Mouse (Mus musculus): Measurements from ENCODE around the gene Dctn2. TPM values are rescaled to one million over a fixed set of nuclear protein-coding genes. Genes with fewer than 3 reads are reported as not detected.
A peak's percentile ranks its signal among the peaks of the same experiment; 100 is the strongest.

Gene Dctn2
- total RNA-seq (2021): 100 to 1,000 TPM; 254 to 259 TPM
- long read RNA-seq, experiment 1, transcript Dctn2-201 (14 exons, 1,784 nt): major isoform, 8 of 170 reads
- long read RNA-seq, experiment 1, partial matches to known transcripts: 7 of 170 reads
- long read RNA-seq, experiment 1, other reads (novel, unspliced or antisense): 155 of 170 reads
- long read RNA-seq, experiment 2, transcript Dctn2-201 (14 exons, 1,784 nt): major isoform, 9 of 175 reads
- long read RNA-seq, experiment 2, partial matches to known transcripts: 10 of 175 reads
- long read RNA-seq, experiment 2, other reads (novel, unspliced or antisense): 156 of 175 reads

DNA sequence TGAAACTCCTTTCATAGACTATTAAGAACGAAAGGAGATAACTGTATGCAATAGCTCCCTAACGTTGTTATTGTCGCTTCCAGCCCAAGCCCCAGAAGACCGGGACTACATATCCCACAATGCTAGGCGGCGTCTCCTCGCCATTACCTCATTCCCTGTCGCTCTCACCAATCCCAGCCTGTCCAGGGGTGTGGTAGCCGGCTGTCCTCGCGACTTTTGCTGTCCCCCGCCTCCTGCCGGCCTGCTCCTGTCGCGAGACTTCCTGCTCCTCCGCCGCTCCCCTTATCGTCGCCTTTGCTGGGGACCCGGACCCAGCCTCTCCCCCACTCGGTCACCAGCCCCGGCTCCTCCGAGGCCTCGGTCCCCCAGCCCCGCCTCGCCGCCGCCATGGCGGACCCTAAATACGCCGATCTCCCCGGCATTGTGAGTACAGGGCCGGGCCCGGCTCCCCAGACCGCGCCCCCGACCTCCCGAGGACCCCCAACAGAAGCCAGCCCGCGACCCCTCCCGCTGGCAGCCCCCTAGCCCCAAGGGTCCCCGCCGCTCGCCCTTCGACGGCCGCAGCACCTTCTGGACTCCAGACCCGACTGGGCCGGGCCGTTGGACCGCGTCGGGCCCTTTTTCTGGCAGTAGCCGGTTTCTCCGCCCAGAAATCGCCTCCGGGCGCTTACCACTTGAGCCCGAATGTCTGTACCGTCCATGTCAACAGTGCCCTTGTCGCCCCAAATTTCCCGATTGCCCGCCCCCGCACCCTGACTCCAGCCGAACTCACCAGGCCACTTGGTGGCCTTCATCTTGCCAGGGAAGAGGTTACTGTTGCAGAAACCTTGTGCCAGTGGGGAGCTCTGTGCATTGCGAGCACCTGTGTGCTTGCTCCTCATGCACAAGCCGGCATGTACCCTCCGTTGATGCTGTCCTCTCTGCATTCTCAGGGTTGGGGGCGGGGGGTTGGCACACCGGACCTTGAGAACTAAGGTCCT, at the start of gene Dctn2:
TSS of gene Dctn2 (plus strand) at position 257 of the 980 bp plus-strand sequence.
- H3K27ac ChIP-seq: peak within 1 kb of the TSS; percentile 97
- DNase-seq (ENCODE audit: extremely low spot score in 1 of 2, low spot score in 2 of 2): peak; percentile 91 to 92
- H3K4me3 ChIP-seq: peak within 1 kb of the TSS; percentile 64
- no peak for TF ChIP-seq CTCF (IDR thresholded peaks at IDR 0.05)
- intact Hi-C loops (cut with DNase I): loop anchor here (1.0 kb wide), 1 partner anchor 22 kb away; no protein-coding TSS in a partner anchor

DNA sequence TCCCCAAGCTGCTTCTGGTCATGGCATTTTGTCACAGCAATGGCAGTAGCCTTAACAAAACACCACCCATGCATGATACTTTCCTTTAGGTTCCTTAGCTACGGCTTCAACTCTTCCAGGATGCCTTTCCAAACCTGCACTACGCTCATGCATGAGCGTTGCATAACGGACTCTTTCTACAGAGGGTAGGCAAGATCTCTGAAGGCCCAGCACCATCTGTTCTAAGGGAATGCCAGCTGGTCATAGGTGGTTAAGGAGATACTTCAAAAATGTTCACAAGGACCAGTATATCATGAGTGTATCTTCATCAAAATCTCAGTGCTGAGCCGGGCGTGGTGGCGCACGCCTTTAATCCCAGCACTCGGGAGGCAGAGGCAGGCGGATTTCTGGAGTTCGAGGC, 49.7 kb upstream of the Dctn2 start:
- H3K27ac ChIP-seq: peak overlapping the region; percentile 64; the same call in 1 of the 2 replicates
- intact Hi-C loops (cut with DNase I): no loop called here
- TF ChIP-seq CTCF (IDR thresholded peaks at IDR 0.05): no peak
- no peak overlapping the region for H3K4me3 ChIP-seq
- DNase-seq (ENCODE audit: extremely low spot score in 1 of 2, low spot score in 2 of 2): peak in 1 of 2 experiments; percentile 57

DNA sequence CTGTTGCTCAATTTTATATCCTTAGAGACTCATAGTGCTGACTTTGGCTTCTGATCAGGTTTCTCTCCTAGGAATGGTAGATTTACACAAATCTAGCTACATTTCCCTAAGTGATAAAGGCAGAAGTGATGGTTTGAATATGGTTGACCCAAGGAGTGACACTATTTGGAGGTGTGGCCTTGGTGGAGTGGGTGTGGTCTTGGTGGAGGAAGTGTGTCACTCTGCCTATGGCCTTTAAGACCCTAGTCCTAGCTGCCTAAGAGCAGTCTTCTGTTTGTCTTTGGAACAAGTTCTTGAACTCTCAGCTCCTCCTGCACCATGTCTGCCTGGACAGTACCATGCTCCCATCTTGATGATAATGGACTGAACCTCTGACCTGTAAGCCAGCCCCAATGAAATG, 49.0 kb upstream of the Dctn2 start:
- intact Hi-C loops (cut with DNase I): no loop called here
- TF ChIP-seq CTCF (IDR thresholded peaks at IDR 0.05): no peak
- peak overlapping the region; percentile 32; the same call in 1 of the 2 replicates for H3K27ac ChIP-seq

DNA sequence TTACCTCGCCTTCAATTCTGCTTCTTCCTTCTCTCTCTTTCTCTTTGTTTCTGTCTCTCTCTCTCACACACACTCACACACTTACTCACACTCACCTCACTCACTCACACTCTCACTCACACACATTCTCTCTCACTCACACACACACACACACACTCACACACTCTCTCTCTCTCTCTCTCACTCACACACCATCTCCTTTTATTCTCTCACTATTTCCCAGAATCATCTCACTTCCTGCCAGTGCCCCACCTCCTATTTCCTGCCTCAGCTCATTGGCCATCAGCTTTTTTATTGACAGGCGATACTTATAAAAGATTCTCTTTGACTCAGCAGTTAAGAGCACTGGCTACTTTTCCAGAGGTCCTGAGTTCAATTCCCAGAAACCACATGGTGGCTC, 47.8 kb upstream of the Dctn2 start:
- intact Hi-C loops (cut with DNase I): no loop called here
- DNase-seq (ENCODE audit: extremely low spot score in 1 of 2, low spot score in 2 of 2): no peak
- H3K27ac ChIP-seq: no peak overlapping the region
- H3K4me3 ChIP-seq: no peak overlapping the region
- TF ChIP-seq CTCF (IDR thresholded peaks at IDR 0.05): no peak

More for the DNA sequence above, 49.0 kb upstream of the Dctn2 start:
- no peak overlapping the region for H3K4me3 ChIP-seq
- no peak for DNase-seq (ENCODE audit: extremely low spot score in 1 of 2, low spot score in 2 of 2)

DNA sequence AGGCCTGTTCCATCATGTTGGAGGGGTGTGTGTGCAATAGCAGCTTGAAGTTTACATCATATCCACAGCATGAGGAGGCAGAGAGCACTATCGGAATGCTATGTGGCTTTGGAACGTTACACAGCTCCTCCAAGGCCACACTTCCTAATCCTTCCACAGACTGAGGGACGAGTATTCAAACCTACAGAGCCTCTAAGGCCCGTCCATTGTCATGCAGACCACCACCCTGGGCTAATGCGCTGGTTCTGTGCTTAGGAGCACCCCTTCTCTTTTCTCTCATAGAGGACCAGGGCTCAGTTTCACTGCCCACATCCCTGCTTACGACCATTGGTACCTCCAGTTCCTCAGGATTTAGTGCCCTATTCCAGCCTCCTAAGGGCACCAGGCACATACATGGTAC, 41.0 kb upstream of the Dctn2 start:
- H3K4me3 ChIP-seq: no peak overlapping the region
- no peak for DNase-seq (ENCODE audit: extremely low spot score in 1 of 2, low spot score in 2 of 2)
- no peak for TF ChIP-seq CTCF (IDR thresholded peaks at IDR 0.05)
- H3K27ac ChIP-seq: peak overlapping the region; percentile 49
- intact Hi-C loops (cut with DNase I): no loop called here

DNA sequence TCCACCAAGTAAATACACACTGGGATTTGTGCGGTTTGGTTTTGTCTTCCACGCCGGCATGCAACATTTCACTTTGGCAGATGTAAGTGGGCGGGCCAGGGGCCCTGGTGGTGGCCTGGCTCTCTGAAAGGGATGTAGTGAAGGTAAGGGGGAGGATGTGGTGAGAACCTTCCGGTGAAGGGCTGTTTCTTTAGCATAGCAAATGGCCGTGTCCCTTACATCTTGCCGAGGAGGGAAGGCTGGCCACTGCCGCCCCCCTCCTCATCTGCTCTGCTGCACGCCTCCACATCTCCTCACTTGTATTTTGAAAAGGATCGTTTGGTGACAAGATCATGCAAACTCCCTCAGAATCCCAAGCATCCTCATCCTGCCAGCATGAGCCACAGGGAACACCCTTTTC, 40.4 kb upstream of the Dctn2 start:
- TF ChIP-seq CTCF (IDR thresholded peaks at IDR 0.05): no peak; the same call in 1 of the 2 replicates
- intact Hi-C loops (cut with DNase I): loop anchor here (1.0 to 2.0 kb wide), 3 partner anchors 15 to 103 kb away; partner anchors contain the start of gene Pip4k2c
- Histone ChIP-seq H3K4me3 (no peak overlapping the region), H3K27ac (peak overlapping the region; percentile 49; the same call in 1 of the 2 replicates)
- peak in 1 of 2 experiments; percentile 59 for DNase-seq (ENCODE audit: extremely low spot score in 1 of 2, low spot score in 2 of 2)

DNA sequence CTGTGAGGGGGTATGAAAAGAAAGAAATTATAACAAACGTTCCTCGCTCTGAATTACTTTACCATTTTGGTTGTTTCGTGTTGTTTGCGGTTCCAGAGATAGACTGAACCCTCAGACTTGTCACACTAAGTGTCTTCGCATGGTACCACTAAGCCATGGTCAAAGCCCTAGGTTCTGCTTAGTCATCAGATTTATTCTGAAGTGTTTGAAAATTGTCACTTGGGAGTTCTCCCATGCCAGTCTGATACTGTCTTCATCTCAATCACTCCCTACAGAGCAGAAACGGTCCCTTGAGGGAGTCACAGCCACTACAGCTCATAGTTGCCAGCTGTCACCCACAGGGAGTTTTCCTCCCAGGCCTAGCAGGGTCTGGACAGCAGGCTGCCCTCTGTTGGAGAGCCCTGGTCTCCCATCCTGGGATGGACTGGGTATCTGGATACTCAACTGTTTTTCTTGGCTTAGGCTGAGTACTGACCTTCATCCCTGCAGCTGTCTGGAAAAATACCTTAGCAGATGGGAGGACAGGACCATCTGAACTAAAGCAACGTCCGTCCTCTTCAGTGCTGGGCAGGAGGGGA, 39.8 kb upstream of the Dctn2 start:
- H3K27ac ChIP-seq: peak overlapping the region; percentile 33
- H3K4me3 ChIP-seq: no peak overlapping the region
- DNase-seq (ENCODE audit: extremely low spot score in 1 of 2, low spot score in 2 of 2): no peak
- intact Hi-C loops (cut with DNase I): loop anchor here (1.0 to 2.0 kb wide), 3 partner anchors 16 to 104 kb away; partner anchors contain the start of gene Pip4k2c
- TF ChIP-seq CTCF (IDR thresholded peaks at IDR 0.05): peak; percentile 46

DNA sequence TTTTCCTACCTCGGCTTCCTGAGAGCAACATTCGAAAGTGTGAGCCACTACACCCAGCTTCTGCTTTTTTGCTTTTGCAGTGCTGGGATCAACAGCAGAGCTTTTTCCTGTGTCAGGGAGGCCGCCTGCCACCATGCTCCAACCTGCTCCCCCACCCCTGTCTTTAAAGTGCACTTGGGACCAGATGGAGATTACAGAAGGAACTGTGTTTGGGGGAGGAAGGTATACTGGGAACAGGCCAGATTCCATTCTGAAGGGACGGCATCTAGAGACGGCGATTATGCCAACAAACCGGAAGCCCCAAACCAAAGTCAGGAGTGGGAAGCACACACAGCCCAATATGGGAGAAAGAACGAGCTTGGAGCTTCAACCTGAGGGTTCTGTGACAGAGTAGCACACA, 39.0 kb upstream of the Dctn2 start:
- no peak for TF ChIP-seq CTCF (IDR thresholded peaks at IDR 0.05)
- Histone ChIP-seq H3K4me3 (no peak overlapping the region), H3K27ac (peak overlapping the region; percentile 33)
- DNase-seq (ENCODE audit: extremely low spot score in 1 of 2, low spot score in 2 of 2): no peak
- intact Hi-C loops (cut with DNase I): loop anchor here (2.0 kb wide), 2 partner anchors 16 to 38 kb away; partner anchors contain the start of gene Pip4k2c

DNA sequence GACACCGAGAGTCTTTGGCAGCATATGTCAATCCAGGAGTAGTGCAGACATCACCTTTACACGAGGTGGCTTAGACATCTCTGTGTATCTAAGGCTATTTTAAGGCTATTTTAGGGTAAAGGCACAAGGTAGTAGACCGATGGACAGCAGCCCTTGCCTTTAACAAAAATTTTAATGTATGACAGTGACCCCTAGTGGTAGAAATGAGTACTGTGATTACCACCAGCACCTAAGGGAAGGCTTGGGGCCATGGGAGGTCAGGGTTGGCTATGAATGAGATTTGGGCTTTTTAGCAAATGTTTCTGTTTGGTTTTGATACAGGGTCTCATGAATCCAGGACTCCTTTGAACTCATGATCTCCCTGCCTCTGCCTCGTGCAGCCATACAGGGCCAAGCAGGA, 37.3 kb upstream of the Dctn2 start:
- H3K4me3 ChIP-seq: no peak overlapping the region
- peak overlapping the region; percentile 47; the same call in 1 of the 2 replicates for H3K27ac ChIP-seq
- DNase-seq (ENCODE audit: extremely low spot score in 1 of 2, low spot score in 2 of 2): no peak
- TF ChIP-seq CTCF (IDR thresholded peaks at IDR 0.05): peak; percentile 93
- intact Hi-C loops (cut with DNase I): loop anchor here (2.0 kb wide), 1 partner anchor 52 kb away; no protein-coding TSS in a partner anchor

DNA sequence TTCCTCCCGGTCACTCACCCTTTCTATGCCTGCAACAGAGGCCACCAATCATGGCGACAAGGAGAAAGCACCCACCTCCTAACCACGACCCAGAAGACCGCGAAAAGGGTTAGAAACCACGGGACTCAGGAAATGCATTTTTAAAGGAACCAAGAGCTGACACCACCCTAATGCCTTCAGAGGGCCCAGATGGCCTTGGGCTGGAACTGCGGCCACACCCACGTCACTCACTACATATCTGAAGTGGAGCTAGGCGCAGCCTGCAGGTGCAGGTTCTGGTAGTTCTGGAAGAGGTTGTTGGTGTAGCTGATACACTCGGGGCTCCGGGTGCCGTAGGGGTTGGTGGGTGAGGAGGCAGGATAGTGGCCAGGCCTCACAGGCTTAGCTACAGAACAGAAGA, 35.5 kb upstream of the Dctn2 start:
- no peak for DNase-seq (ENCODE audit: extremely low spot score in 1 of 2, low spot score in 2 of 2)
- H3K27ac ChIP-seq: no peak overlapping the region
- no peak overlapping the region for H3K4me3 ChIP-seq
- TF ChIP-seq CTCF (IDR thresholded peaks at IDR 0.05): no peak
- intact Hi-C loops (cut with DNase I): no loop called here

DNA sequence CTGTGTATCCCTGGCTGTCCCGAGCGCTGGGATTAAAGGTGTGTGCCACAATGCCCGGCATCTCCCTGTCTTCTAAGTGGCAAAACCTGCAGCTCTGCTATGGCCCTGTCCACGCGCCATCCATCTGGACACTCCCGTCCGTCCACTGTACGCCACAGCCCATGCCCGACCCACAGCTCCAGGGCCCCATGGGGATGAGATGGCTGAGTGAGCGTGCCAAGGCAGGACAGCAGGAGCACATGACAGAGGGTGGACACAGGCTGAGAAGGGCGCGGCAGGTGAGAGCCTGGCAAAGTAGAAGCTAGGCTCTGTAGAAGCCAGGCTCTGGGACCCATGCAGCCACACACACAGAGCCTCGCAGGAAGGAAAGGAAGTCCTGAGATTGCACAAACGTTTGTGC, 34.4 kb upstream of the Dctn2 start:
- Histone ChIP-seq H3K27ac (no peak overlapping the region), H3K4me3 (no peak overlapping the region)
- intact Hi-C loops (cut with DNase I): no loop called here
- no peak for TF ChIP-seq CTCF (IDR thresholded peaks at IDR 0.05)
- no peak for DNase-seq (ENCODE audit: extremely low spot score in 1 of 2, low spot score in 2 of 2)

Data from left cerebral cortex, adult 2 months (tissue).